Mouse (Mus musculus): ENCODE results near the gene Chd9. TPM values are rescaled to one million over a fixed set of nuclear protein-coding genes. Genes with fewer than 3 reads are reported as not detected.
"Not testable (repeated sequence)": the region's sequence is repeated elsewhere in the genome, so short reads cannot be mapped to it uniquely, and the experiment has no call there.

Gene Chd9
- polyA plus RNA-seq, 1 experiment from 2014 or later = 95.6 TPM

- H3K27me3 ChIP-seq (replicated peaks; ENCODE audit: control insufficient read depth, insufficient read depth, low read length) = no peaks in the 10 kb centered on the region
- H3K27ac ChIP-seq (ENCODE audit: low read depth, low read length) = no peak overlapping the region
- WGBS = 94% methylated on average over 4 of the region's 4 CpGs
- no peaks in the 10 kb centered on the region for H3K4me1 ChIP-seq (ENCODE audit: control insufficient read depth, insufficient read depth, low read length)
- no peak for ATAC-seq
- no peak overlapping the region for H3K9ac ChIP-seq (ENCODE audit: low read length)
- no peak overlapping the region for H3K4me3 ChIP-seq (ENCODE audit: low read depth, low read length)
- H3K36me3 ChIP-seq (ENCODE audit: control insufficient read depth, insufficient read depth, low read length) = no peaks in the 10 kb centered on the region
- no peaks in the 10 kb centered on the region for H3K9me3 ChIP-seq (replicated peaks; ENCODE audit: control insufficient read depth, low read length)
- H3K4me2 ChIP-seq (ENCODE audit: low read length) = no peak overlapping the region
- no peak for DNase-seq (ENCODE audit: low spot score)
Measured at GRCm38 (mm10) chr8:90906922-90907321, 78.8 kb downstream of the Chd9 start.

GRCm38 (mm10) chr8:90907516-90907847, 79.3 kb downstream of the Chd9 start:
- DNase-seq (ENCODE audit: low spot score) = peak; percentile 9
- Histone ChIP-seq H3K27me3 (replicated peaks; ENCODE audit: control insufficient read depth, insufficient read depth, low read length) (no peaks in the 10 kb centered on the region), H3K36me3 (ENCODE audit: control insufficient read depth, insufficient read depth, low read length) (no peaks in the 10 kb centered on the region), H3K4me3 (ENCODE audit: low read depth, low read length) (peak overlapping the region; percentile 72), H3K27ac (ENCODE audit: low read depth, low read length) (0 out of 2 replicates have a peak overlapping the region, but pooled peaks have one; percentile 64), H3K9ac (ENCODE audit: low read length) (peak overlapping the region; percentile 74), H3K4me2 (ENCODE audit: low read length) (peak overlapping the region; percentile 97), H3K9me3 (replicated peaks; ENCODE audit: control insufficient read depth, low read length) (no peaks in the 10 kb centered on the region), H3K4me1 (ENCODE audit: control insufficient read depth, insufficient read depth, low read length) (no peaks in the 10 kb centered on the region)
- 24% methylated on average over 10 of the region's 10 CpGs for WGBS
- no peak for ATAC-seq

- no peaks in the 10 kb centered on the region for H3K36me3 ChIP-seq (ENCODE audit: control insufficient read depth, insufficient read depth, low read length)
- H3K27me3 ChIP-seq (replicated peaks; ENCODE audit: control insufficient read depth, insufficient read depth, low read length) = no peaks in the 10 kb centered on the region
- peak overlapping the region; percentile 72 for H3K4me3 ChIP-seq (ENCODE audit: low read depth, low read length)
- peak overlapping the region; percentile 97 for H3K4me2 ChIP-seq (ENCODE audit: low read length)
- H3K9ac ChIP-seq (ENCODE audit: low read length) = peak overlapping the region; percentile 74
- WGBS = under 1% methylated on average over 58 of the region's 89 CpGs
- peak overlapping the region; percentile 64 for H3K27ac ChIP-seq (ENCODE audit: low read depth, low read length)
- H3K4me1 ChIP-seq (ENCODE audit: control insufficient read depth, insufficient read depth, low read length) = no peaks in the 10 kb centered on the region
- DNase-seq (ENCODE audit: low spot score) (peak; percentile 87), ATAC-seq (peak; percentile 97)
- no peaks in the 10 kb centered on the region for H3K9me3 ChIP-seq (replicated peaks; ENCODE audit: control insufficient read depth, low read length)
Measured at GRCm38 (mm10) chr8:90907848-90908551, 79.8 kb downstream of the Chd9 start.

GRCm38 (mm10) chr8:90908580-90909471, 80.7 kb downstream of the Chd9 start:
- Histone ChIP-seq H3K27ac (ENCODE audit: low read depth, low read length) (peak overlapping the region; percentile 64), H3K9ac (ENCODE audit: low read length) (peak overlapping the region; percentile 74), H3K4me2 (ENCODE audit: low read length) (peak overlapping the region; percentile 97), H3K4me3 (ENCODE audit: low read depth, low read length) (peak overlapping the region; percentile 72), H3K36me3 (ENCODE audit: control insufficient read depth, insufficient read depth, low read length) (no peaks in the 10 kb centered on the region), H3K27me3 (replicated peaks; ENCODE audit: control insufficient read depth, insufficient read depth, low read length) (no peaks in the 10 kb centered on the region), H3K9me3 (replicated peaks; ENCODE audit: control insufficient read depth, low read length) (no peaks in the 10 kb centered on the region), H3K4me1 (ENCODE audit: control insufficient read depth, insufficient read depth, low read length) (no peaks in the 10 kb centered on the region)
- WGBS = under 1% methylated on average over 70 of the region's 89 CpGs
- DNase-seq (ENCODE audit: low spot score) = peak; percentile 42
- ATAC-seq = peak; percentile 60

GRCm38 (mm10) chr8:90923158-90923905, 95.2 kb downstream of the Chd9 start:
- no peaks in the 10 kb centered on the region for H3K27me3 ChIP-seq (replicated peaks; ENCODE audit: control insufficient read depth, insufficient read depth, low read length)
- no peak overlapping the region for H3K9ac ChIP-seq (ENCODE audit: low read length)
- H3K4me2 ChIP-seq (ENCODE audit: low read length) = no peak overlapping the region
- H3K4me3 ChIP-seq (ENCODE audit: low read depth, low read length) = no peak overlapping the region
- WGBS = 73% methylated on average over 3 of the region's 3 CpGs
- H3K27ac ChIP-seq (ENCODE audit: low read depth, low read length) = no peak overlapping the region
- DNase-seq (ENCODE audit: low spot score) = no peak
- no peaks in the 10 kb centered on the region for H3K36me3 ChIP-seq (ENCODE audit: control insufficient read depth, insufficient read depth, low read length)
- H3K9me3 ChIP-seq (replicated peaks; ENCODE audit: control insufficient read depth, low read length) = no peaks in the 10 kb centered on the region
- H3K4me1 ChIP-seq (ENCODE audit: control insufficient read depth, insufficient read depth, low read length) = no peaks in the 10 kb centered on the region
- no peak for ATAC-seq

GRCm38 (mm10) chr8:90928412-90928811, 100.3 kb downstream of the Chd9 start:
- no peaks in the 10 kb centered on the region for H3K9me3 ChIP-seq (replicated peaks; ENCODE audit: control insufficient read depth, low read length)
- no peak overlapping the region for H3K4me3 ChIP-seq (ENCODE audit: low read depth, low read length)

GRCm38 (mm10) chr8:90930125-90930524, 102.0 kb downstream of the Chd9 start:
- not testable (repeated sequence) for H3K4me3 ChIP-seq (ENCODE audit: low read depth, low read length); H3K4me2 ChIP-seq (ENCODE audit: low read length); H3K27me3 ChIP-seq (replicated peaks; ENCODE audit: control insufficient read depth, insufficient read depth, low read length); H3K4me1 ChIP-seq (ENCODE audit: control insufficient read depth, insufficient read depth, low read length); H3K9me3 ChIP-seq (replicated peaks; ENCODE audit: control insufficient read depth, low read length); H3K27ac ChIP-seq (ENCODE audit: low read depth, low read length); DNase-seq (ENCODE audit: low spot score); H3K36me3 ChIP-seq (ENCODE audit: control insufficient read depth, insufficient read depth, low read length); ATAC-seq; H3K9ac ChIP-seq (ENCODE audit: low read length)

More at GRCm38 (mm10) chr8:90928412-90928811, 100.3 kb downstream of the Chd9 start:
- DNase-seq (ENCODE audit: low spot score) (peak; percentile 27), ATAC-seq (no peak)
- H3K4me2 ChIP-seq (ENCODE audit: low read length) = no peak overlapping the region
- peaks cover 2% of the 10 kb centered on the region; the same call in 1 of the 2 replicates for H3K36me3 ChIP-seq (ENCODE audit: control insufficient read depth, insufficient read depth, low read length)
- H3K4me1 ChIP-seq (ENCODE audit: control insufficient read depth, insufficient read depth, low read length) = no peaks in the 10 kb centered on the region
- no peaks in the 10 kb centered on the region for H3K27me3 ChIP-seq (replicated peaks; ENCODE audit: control insufficient read depth, insufficient read depth, low read length)
- WGBS = 39% methylated on average over 1 of the region's 1 CpGs
- H3K9ac ChIP-seq (ENCODE audit: low read length) = no peak overlapping the region
- H3K27ac ChIP-seq (ENCODE audit: low read depth, low read length) = no peak overlapping the region

GRCm38 (mm10) chr8:90932934-90933333, 104.8 kb downstream of the Chd9 start:
- Histone ChIP-seq H3K27me3 (replicated peaks; ENCODE audit: control insufficient read depth, insufficient read depth, low read length) (no peaks in the 10 kb centered on the region), H3K9me3 (replicated peaks; ENCODE audit: control insufficient read depth, low read length) (no peaks in the 10 kb centered on the region), H3K36me3 (ENCODE audit: control insufficient read depth, insufficient read depth, low read length) (peaks cover 4% of the 10 kb centered on the region; the same call in 1 of the 2 replicates), H3K4me1 (ENCODE audit: control insufficient read depth, insufficient read depth, low read length) (no peaks in the 10 kb centered on the region), H3K9ac (ENCODE audit: low read length) (no peak overlapping the region), H3K4me2 (ENCODE audit: low read length) (no peak overlapping the region), H3K4me3 (ENCODE audit: low read depth, low read length) (no peak overlapping the region), H3K27ac (ENCODE audit: low read depth, low read length) (no peak overlapping the region)
- DNase-seq (ENCODE audit: low spot score) = no peak
- no peak for ATAC-seq
- 72% methylated on average over 11 of the region's 11 CpGs for WGBS
